Mouse (Mus musculus): ENCODE results near the gene Adipor2. TPM values are rescaled to one million over a fixed set of nuclear protein-coding genes. Genes with fewer than 3 reads are reported as not detected.
"Not testable (repeated sequence)": the region's sequence is repeated elsewhere in the genome, so short reads cannot be mapped to it uniquely, and the experiment has no call there.

Adipor2 gene
- polyA plus RNA-seq, 1 experiment from 2014 or later, result 45.0 TPM

GRCm38 (mm10) chr6:119386421-119386820, 31.1 kb downstream of the Adipor2 start:
- WGBS, result 72% methylated on average over 4 of the region's 4 CpGs
- Histone ChIP-seq H3K4me3 (replicated peaks) (no peak overlapping the region), H3K4me1 (peaks cover 23% of the 10 kb centered on the region), H3K9ac (no peak overlapping the region), H3K4me2 (no peak overlapping the region), H3K9me3 (replicated peaks) (no peaks in the 10 kb centered on the region), H3K36me3 (no peaks in the 10 kb centered on the region), H3K27ac (no peak overlapping the region), H3K27me3 (no peaks in the 10 kb centered on the region)
- ATAC-seq (replicated peaks; ENCODE audit: low FRiP score), result no peak

- H3K9me3 ChIP-seq (replicated peaks), result no peaks in the 10 kb centered on the region
- H3K27me3 ChIP-seq, result no peaks in the 10 kb centered on the region
- ATAC-seq (replicated peaks; ENCODE audit: low FRiP score), result no peak
- no peaks in the 10 kb centered on the region for H3K36me3 ChIP-seq
- no peak overlapping the region for H3K9ac ChIP-seq
- no peak overlapping the region for H3K4me3 ChIP-seq (replicated peaks)
- WGBS, result 92% methylated on average over 1 of the region's 1 CpGs
- no peak overlapping the region for H3K4me2 ChIP-seq
- no peak overlapping the region for H3K27ac ChIP-seq
- H3K4me1 ChIP-seq, result peaks cover 23% of the 10 kb centered on the region
Observed at GRCm38 (mm10) chr6:119385668-119386067, 31.8 kb downstream of the Adipor2 start.

GRCm38 (mm10) chr6:119378631-119379030, 38.9 kb downstream of the Adipor2 start:
- H3K9ac ChIP-seq, result no peak overlapping the region
- H3K4me1 ChIP-seq, result no peaks in the 10 kb centered on the region
- no peaks in the 10 kb centered on the region for H3K27me3 ChIP-seq
- H3K4me3 ChIP-seq (replicated peaks), result no peak overlapping the region
- no peaks in the 10 kb centered on the region for H3K36me3 ChIP-seq
- no peak for ATAC-seq (replicated peaks; ENCODE audit: low FRiP score)
- 71% methylated on average over 1 of the region's 1 CpGs for WGBS
- H3K4me2 ChIP-seq, result no peak overlapping the region
- no peak overlapping the region for H3K27ac ChIP-seq
- no peaks in the 10 kb centered on the region for H3K9me3 ChIP-seq (replicated peaks)

GRCm38 (mm10) chr6:119377613-119378012, 39.9 kb downstream of the Adipor2 start:
- Histone ChIP-seq H3K27me3 (no peaks in the 10 kb centered on the region), H3K9me3 (replicated peaks) (no peaks in the 10 kb centered on the region), H3K4me1 (no peaks in the 10 kb centered on the region), H3K9ac (no peak overlapping the region), H3K27ac (no peak overlapping the region), H3K4me2 (no peak overlapping the region), H3K36me3 (no peaks in the 10 kb centered on the region), H3K4me3 (replicated peaks) (no peak overlapping the region)
- ATAC-seq (replicated peaks; ENCODE audit: low FRiP score), result no peak
- WGBS, result 70% methylated on average over 2 of the region's 2 CpGs

DNA sequence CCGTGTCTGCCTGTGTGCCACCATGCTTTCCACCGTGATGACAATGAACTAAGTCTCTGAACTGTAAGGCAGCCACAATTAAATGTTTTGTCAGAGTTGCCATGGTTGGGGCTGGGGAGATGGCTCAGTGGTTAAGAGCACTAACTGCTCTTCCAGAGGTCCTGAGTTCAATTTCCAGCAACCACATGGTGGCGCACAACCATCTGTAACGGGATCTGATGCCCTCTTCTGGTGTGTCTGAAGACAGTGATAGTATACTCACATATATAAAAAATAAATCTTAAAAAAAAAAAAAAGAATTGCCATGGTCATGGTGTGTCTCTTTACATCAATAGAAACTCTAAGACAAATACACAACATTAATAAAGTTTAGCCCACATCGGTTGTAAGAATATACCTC, 42.5 kb downstream of the Adipor2 start:
- Histone ChIP-seq H3K27me3 (no peaks in the 10 kb centered on the region), H3K36me3 (no peaks in the 10 kb centered on the region), H3K4me3 (replicated peaks) (no peak overlapping the region), H3K27ac (no peak overlapping the region), H3K9ac (no peak overlapping the region), H3K9me3 (replicated peaks) (no peaks in the 10 kb centered on the region), H3K4me1 (no peaks in the 10 kb centered on the region), H3K4me2 (no peak overlapping the region)
- 83% methylated on average over 5 of the region's 5 CpGs for WGBS
- no peak for ATAC-seq (replicated peaks; ENCODE audit: low FRiP score)

DNA sequence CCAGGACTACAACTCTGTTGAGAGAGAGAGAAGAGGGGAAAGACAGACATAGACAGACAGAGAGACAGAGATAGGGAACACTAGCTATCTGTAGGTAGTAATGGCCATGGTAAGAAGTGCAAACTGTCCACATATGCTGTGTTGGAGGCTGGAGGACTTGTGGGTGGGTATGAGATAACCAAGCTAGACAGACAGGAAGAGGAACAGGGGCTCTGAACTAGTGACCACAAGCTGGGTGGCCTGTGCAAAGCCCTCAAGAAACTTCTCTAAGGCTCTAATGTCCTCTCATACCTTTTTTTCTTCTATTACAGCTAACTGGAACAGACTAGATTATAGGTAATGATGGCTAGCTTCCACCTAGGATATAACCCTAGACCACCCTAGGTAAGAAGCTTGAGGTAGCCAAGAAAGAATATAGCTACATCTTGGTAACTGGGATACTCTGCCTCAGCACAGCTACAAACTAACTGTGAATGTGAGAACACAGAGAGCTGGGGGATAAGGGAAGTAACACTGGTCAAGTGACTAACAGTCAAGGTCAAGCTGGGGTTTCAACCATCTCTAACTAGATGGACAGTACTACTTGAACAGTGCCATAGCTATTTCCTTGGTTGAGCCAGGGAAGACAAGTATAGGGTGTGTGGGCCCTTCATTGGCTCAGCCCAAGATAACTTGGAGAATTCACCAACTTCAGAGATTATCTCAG, 44.4 kb downstream of the Adipor2 start:
- Histone ChIP-seq H3K9ac (no peak overlapping the region), H3K27me3 (no peaks in the 10 kb centered on the region), H3K4me3 (replicated peaks) (no peak overlapping the region), H3K9me3 (replicated peaks) (no peaks in the 10 kb centered on the region), H3K27ac (no peak overlapping the region), H3K4me2 (no peak overlapping the region), H3K4me1 (no peaks in the 10 kb centered on the region), H3K36me3 (peaks cover 15% of the 10 kb centered on the region)
- no peak for ATAC-seq (replicated peaks; ENCODE audit: low FRiP score)

GRCm38 (mm10) chr6:119372237-119372636, 45.3 kb downstream of the Adipor2 start:
- no peak overlapping the region for H3K4me3 ChIP-seq (replicated peaks)

DNA sequence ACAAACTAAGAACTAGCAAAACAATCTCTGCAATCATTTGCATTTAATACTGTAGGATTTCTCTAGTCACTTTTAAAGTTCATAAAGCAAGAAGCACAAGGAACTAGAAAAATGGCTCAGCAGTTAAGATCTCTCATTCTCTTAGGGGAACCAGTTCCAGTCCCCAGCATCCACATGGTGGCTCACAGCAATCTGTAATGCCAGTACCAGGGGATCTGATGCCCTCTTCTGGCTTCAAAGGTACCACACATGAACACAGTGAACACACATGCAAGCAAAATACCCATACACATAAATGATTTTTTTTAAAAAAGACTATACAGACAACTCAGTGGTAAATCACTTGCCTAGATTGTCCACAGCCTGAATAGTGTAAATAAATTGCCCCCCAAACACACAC, 45.9 kb downstream of the Adipor2 start:
- ATAC-seq (replicated peaks; ENCODE audit: low FRiP score), result no peak
- H3K27ac ChIP-seq, result no peak overlapping the region
- H3K4me3 ChIP-seq (replicated peaks), result no peak overlapping the region

More at GRCm38 (mm10) chr6:119372237-119372636, 45.3 kb downstream of the Adipor2 start:
- peaks cover 22% of the 10 kb centered on the region for H3K36me3 ChIP-seq
- no peak overlapping the region for H3K9ac ChIP-seq
- 79% methylated on average over 5 of the region's 5 CpGs for WGBS
- no peaks in the 10 kb centered on the region for H3K27me3 ChIP-seq
- H3K9me3 ChIP-seq (replicated peaks), result no peaks in the 10 kb centered on the region
- H3K4me1 ChIP-seq, result no peaks in the 10 kb centered on the region
- no peak overlapping the region for H3K4me2 ChIP-seq
- no peak for ATAC-seq (replicated peaks; ENCODE audit: low FRiP score)
- H3K27ac ChIP-seq, result no peak overlapping the region

DNA sequence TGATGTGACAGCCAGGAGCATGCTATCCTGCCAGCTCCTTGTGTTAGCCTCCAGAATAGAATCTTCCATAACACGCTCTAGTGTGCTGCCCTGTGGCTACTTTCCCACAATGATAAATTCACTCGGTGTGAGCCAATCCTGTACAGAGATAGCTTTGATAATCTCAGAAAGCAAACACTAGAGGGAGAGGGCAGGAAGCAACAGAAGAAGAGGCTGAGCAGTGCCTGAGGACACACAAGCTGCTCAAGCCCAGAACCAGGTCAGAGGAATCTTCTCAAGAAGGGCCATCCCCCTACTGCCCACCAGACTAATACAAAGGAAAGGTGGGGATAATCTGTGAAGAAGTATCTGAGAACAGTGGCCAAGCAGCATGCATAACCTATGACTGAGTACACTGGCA, 50.1 kb downstream of the Adipor2 start:
- Histone ChIP-seq H3K4me3 (replicated peaks) (no peak overlapping the region), H3K36me3 (peaks cover 63% of the 10 kb centered on the region), H3K9me3 (replicated peaks) (no peaks in the 10 kb centered on the region), H3K9ac (no peak overlapping the region), H3K4me1 (no peaks in the 10 kb centered on the region), H3K27me3 (no peaks in the 10 kb centered on the region), H3K27ac (no peak overlapping the region), H3K4me2 (no peak overlapping the region)
- 90% methylated on average over 2 of the region's 2 CpGs for WGBS
- no peak for ATAC-seq (replicated peaks; ENCODE audit: low FRiP score)

More for the DNA sequence above, 45.9 kb downstream of the Adipor2 start:
- Histone ChIP-seq H3K9me3 (replicated peaks) (no peaks in the 10 kb centered on the region), H3K9ac (no peak overlapping the region), H3K4me2 (no peak overlapping the region), H3K36me3 (peaks cover 26% of the 10 kb centered on the region), H3K27me3 (no peaks in the 10 kb centered on the region), H3K4me1 (no peaks in the 10 kb centered on the region)

DNA sequence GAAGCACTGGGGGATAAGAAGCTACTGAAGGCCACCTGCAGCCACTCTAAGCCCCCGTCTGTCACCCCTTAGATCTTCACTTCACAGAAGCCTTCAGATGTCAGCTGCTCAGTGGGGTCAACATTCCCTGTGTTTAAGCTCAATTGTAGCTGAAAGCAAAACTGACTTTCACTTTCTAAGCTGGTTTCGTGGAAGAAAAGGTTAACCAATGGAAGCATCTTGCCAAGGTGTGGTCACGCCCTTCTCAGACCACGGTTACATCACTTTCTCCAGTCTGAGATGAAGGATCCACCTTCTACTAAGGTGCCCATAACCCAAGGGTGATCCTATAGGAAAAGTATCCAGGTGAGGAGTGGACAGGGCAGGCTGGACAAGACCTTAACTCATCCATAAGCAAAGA, 50.7 kb downstream of the Adipor2 start:
- H3K4me3 ChIP-seq (replicated peaks); H3K9me3 ChIP-seq (replicated peaks); H3K4me2 ChIP-seq; H3K9ac ChIP-seq; H3K27ac ChIP-seq; ATAC-seq (replicated peaks; ENCODE audit: low FRiP score); H3K4me1 ChIP-seq; H3K27me3 ChIP-seq: not testable (repeated sequence)
- WGBS, result 93% methylated on average over 3 of the region's 4 CpGs
- peaks cover 64% of the 10 kb centered on the region for H3K36me3 ChIP-seq

DNA sequence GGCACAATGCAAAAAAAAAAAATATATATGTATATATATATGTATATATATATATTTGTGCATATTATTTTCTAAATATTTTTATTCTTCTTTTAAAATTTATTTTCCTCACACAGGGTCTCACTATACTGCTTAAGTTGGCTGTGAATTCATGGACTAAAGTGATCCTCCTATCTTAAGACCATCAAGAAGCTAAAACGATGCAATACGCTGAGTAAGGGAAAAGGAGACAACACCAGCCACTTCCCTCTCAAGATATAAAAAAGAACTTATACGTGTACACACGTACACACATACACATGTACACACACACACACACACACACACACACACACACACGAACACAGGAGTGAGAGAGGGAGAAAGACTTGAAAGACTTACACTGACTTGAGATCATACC, 53.9 kb downstream of the Adipor2 start:
- Histone ChIP-seq H3K9me3 (replicated peaks) (no peaks in the 10 kb centered on the region), H3K4me1 (no peaks in the 10 kb centered on the region), H3K4me2 (no peak overlapping the region), H3K9ac (no peak overlapping the region), H3K4me3 (replicated peaks) (no peak overlapping the region), H3K36me3 (peaks cover 84% of the 10 kb centered on the region), H3K27me3 (no peaks in the 10 kb centered on the region), H3K27ac (no peak overlapping the region)
- 93% methylated on average over 5 of the region's 5 CpGs for WGBS
- ATAC-seq (replicated peaks; ENCODE audit: low FRiP score), result no peak

- WGBS, result 94% methylated on average over 3 of the region's 3 CpGs
- ATAC-seq (replicated peaks; ENCODE audit: low FRiP score), result no peak
Observed at GRCm38 (mm10) chr6:119360925-119361702, 56.4 kb downstream of the Adipor2 start.

More at GRCm38 (mm10) chr6:119360925-119361702, 56.4 kb downstream of the Adipor2 start:
- H3K9ac ChIP-seq, result no peak overlapping the region
- peaks cover 88% of the 10 kb centered on the region for H3K36me3 ChIP-seq
- H3K9me3 ChIP-seq (replicated peaks), result no peaks in the 10 kb centered on the region
- H3K4me3 ChIP-seq (replicated peaks), result no peak overlapping the region
- no peaks in the 10 kb centered on the region for H3K4me1 ChIP-seq
- no peak overlapping the region for H3K4me2 ChIP-seq
- no peak overlapping the region for H3K27ac ChIP-seq
- no peaks in the 10 kb centered on the region for H3K27me3 ChIP-seq

All from kidney, embryonic 15.5 days (tissue).